Mouse (Mus musculus) intestine, postnatal 0 days (tissue): ENCODE results near the gene Agrp. TPM values are rescaled to one million over a fixed set of nuclear protein-coding genes. Genes with fewer than 3 reads are reported as not detected.
A peak's percentile ranks its signal among the peaks of the same experiment; 100 is the strongest.

Experiments
- ATAC-seq: fragments of 200-750 bp; cut with Nextera tagmentation; 2 replicates; pipeline ENCODE4 v1.8.0; 2017; ENCODE audit warnings: mild to moderate bottlenecking, moderate TSS enrichment, moderate library complexity
- H3K27ac ChIP-seq: fragments of 300-500 bp; sonication (generic); 2 replicates; pipeline ENCODE4 v1.5.1; 2014; ENCODE audit warnings: mild to moderate bottlenecking, low read depth, low read length, moderate library complexity
- H3K27me3 ChIP-seq: fragments of 300-500 bp; sonication (generic); replicated peaks from 2 replicates; pipeline ENCODE4 v1.6.1; 2014; ENCODE audit warnings: low read length, mixed read lengths; ENCODE audit not compliant: control insufficient read depth, insufficient read depth
- H3K36me3 ChIP-seq: fragments of 300-500 bp; sonication (generic); 2 replicates; pipeline ENCODE4 v1.6.1; 2014; ENCODE audit warnings: mild to moderate bottlenecking, moderate library complexity; ENCODE audit not compliant: control insufficient read depth, insufficient read depth
- H3K4me1 ChIP-seq: fragments of 300-500 bp; sonication (generic); replicated peaks from 2 replicates; pipeline ENCODE4 v1.6.1; 2014; ENCODE audit warnings: antibody characterized with exemption, low read length, mixed read lengths; ENCODE audit not compliant: control insufficient read depth, insufficient read depth
- H3K4me2 ChIP-seq: fragments of 300-500 bp; sonication (generic); replicated peaks from 2 replicates; pipeline ENCODE4 v1.6.1; 2014; ENCODE audit warnings: low read depth, mild to moderate bottlenecking, moderate library complexity
- H3K4me3 ChIP-seq: fragments of 300-500 bp; sonication (generic); 2 replicates; pipeline ENCODE4 v1.5.1; 2014; ENCODE audit warnings: low read depth, low read length
- H3K9ac ChIP-seq: fragments of 300-500 bp; sonication (generic); 2 replicates; pipeline ENCODE4 v1.6.1; 2014; ENCODE audit warnings: mild to moderate bottlenecking, low read depth, low read length
- H3K9me3 ChIP-seq: fragments of 300-500 bp; sonication (generic); 2 replicates; pipeline ENCODE4 v1.6.1; 2016; ENCODE audit warnings: mixed run types; ENCODE audit not compliant: control insufficient read depth
- CTCF ChIP-seq: sonication (generic); IDR thresholded peaks from 2 replicates; pipeline ENCODE4 v1.5.1; 2016; ENCODE audit warnings: low read depth, mild to moderate bottlenecking, control low read depth, antibody characterized with exemption, moderate library complexity
- WGBS: fragments of 180-500 bp; shearing (Covaris S2); extraction: QIAGEN DNeasy Blood & Tissue Kit; methylation state at CpG from one replicate; pipeline ENCODE4 v1.1.7; 2014; 5-methylcytosine and 5-hydroxymethylcytosine counted together
- polyA plus RNA-seq: library from polyadenylated mRNA; unstranded; fragments of >200 nt; fragmentation: Nextera tagmentation; extraction: Ambion mirVana; gene quantifications from 2 replicates; pipeline ENCODE4 v1.2.1, GENCODE M21; 2015

The Agrp gene
- polyA plus RNA-seq, 1 experiment from 2014 or later, result 0.43 TPM

DNA sequence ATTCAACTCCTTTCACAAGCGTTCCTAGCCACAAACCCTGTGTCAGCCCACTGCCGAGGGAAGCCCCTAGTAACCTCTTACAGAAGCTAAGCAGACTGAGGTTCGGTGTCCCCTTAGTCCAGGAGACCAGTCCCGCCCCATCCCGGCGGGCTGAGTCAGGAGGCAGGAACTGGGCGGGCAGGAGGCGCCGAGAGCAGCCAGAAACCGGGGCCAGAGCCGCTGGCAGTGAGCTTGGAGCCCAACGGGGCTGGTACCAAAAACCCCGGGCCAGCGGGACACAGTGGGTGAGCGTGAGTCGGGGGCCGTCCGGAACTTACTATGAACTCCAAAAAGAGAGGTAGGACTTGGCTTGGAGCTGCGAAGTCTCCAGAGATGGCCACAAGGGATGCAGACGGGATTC lies 24.2 kb downstream of the Agrp start:
- no peak for ATAC-seq
- Histone ChIP-seq H3K36me3 (peaks cover 25% of the 10 kb centered on the region), H3K9me3 (no peaks in the 10 kb centered on the region), H3K27ac (no peak overlapping the region), H3K4me1 (peaks cover 8% of the 10 kb centered on the region; the same call in 1 of the 2 replicates), H3K4me2 (peak overlapping the region; percentile 96), H3K9ac (no peak overlapping the region), H3K4me3 (peak overlapping the region; percentile 17; the same call in 1 of the 2 replicates), H3K27me3 (peaks cover 4% of the 10 kb centered on the region; the same call in 1 of the 2 replicates)
- WGBS, result 13% methylated on average over 20 of the region's 20 CpGs
- no peak for TF ChIP-seq CTCF

DNA sequence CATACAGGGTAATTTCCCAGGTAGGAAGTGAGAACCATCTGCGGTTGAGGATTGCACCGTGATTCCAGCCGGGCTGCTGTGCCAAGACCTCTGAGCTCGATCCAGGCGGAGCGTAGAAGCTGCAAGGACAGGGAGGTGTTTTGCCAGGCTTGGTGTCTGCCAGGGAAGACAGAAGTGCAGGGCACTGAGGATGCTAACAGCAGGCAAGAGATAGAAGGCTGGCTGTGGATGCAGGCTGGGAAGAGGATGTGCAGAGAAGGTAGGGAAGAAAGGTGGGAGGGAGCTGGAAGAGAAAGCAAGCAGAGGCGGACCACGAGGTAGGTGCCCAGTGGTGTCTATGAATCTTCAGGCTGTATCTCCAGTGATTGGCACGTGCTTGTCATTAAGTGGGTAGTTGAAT lies 25.4 kb downstream of the Agrp start:
- TF ChIP-seq CTCF, result no peak
- Histone ChIP-seq H3K9me3 (no peaks in the 10 kb centered on the region), H3K4me1 (peaks cover 8% of the 10 kb centered on the region; the same call in 1 of the 2 replicates), H3K9ac (no peak overlapping the region), H3K36me3 (peaks cover 13% of the 10 kb centered on the region; the same call in 1 of the 2 replicates), H3K27ac (no peak overlapping the region), H3K27me3 (peaks cover 4% of the 10 kb centered on the region; the same call in 1 of the 2 replicates), H3K4me3 (no peak overlapping the region), H3K4me2 (no peak overlapping the region)
- WGBS, result 87% methylated on average over 9 of the region's 9 CpGs
- ATAC-seq, result no peak

DNA sequence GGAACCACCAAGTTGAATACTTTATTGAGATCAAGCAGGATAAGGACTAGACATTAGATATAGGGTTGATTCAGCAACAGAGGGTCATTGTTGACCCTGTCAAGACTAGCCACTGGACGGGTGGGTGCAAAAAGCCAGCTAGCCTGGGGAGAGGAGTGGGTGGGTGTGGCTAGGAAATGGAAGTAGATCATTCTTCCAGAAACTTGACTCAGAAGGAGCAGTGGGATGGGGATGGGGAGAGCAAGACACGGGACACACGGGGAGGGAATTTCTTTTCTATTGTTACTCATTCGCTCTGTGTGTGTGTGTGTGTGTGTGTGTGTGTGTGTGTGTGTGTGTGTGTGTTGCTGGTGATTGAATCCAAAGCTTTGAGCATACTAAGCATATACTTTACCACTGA lies 27.4 kb downstream of the Agrp start:
- H3K36me3 ChIP-seq, result no peaks in the 10 kb centered on the region
- TF ChIP-seq CTCF, result no peak
- H3K9me3 ChIP-seq, result no peaks in the 10 kb centered on the region
- 57% methylated on average over 4 of the region's 4 CpGs for WGBS
- H3K4me1 ChIP-seq, result peaks cover 8% of the 10 kb centered on the region; the same call in 1 of the 2 replicates
- no peak overlapping the region for H3K4me2 ChIP-seq
- H3K4me3 ChIP-seq, result no peak overlapping the region
- ATAC-seq, result no peak
- H3K9ac ChIP-seq, result no peak overlapping the region
- H3K27ac ChIP-seq, result no peak overlapping the region
- H3K27me3 ChIP-seq, result peaks cover 4% of the 10 kb centered on the region; the same call in 1 of the 2 replicates

DNA sequence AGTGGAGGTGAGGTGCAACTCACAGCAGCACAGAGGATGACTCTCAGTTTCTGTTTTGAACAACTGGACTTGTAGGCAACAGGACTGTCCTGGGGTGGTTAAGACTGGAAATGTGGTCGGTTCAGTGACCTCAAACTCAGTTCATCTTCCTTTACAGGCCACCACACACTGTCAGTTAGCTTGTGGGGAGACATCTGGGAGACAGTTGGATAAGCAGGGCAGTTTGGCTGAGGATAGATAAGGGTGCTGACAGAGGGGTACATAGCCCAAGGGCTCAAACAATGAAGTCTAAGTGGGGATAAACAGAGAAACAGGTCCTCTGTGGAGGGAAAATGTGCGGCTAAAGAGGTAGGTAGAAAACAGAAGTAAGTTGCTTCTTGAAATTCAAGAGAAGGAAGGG lies 27.8 kb downstream of the Agrp start:
- Histone ChIP-seq H3K36me3 (no peaks in the 10 kb centered on the region), H3K27me3 (peaks cover 4% of the 10 kb centered on the region; the same call in 1 of the 2 replicates), H3K9me3 (no peaks in the 10 kb centered on the region), H3K27ac (no peak overlapping the region), H3K4me2 (no peak overlapping the region), H3K4me3 (no peak overlapping the region), H3K9ac (no peak overlapping the region), H3K4me1 (peaks cover 8% of the 10 kb centered on the region; the same call in 1 of the 2 replicates)
- WGBS, result 64% methylated on average over 2 of the region's 2 CpGs
- no peak for TF ChIP-seq CTCF
- ATAC-seq, result no peak

DNA sequence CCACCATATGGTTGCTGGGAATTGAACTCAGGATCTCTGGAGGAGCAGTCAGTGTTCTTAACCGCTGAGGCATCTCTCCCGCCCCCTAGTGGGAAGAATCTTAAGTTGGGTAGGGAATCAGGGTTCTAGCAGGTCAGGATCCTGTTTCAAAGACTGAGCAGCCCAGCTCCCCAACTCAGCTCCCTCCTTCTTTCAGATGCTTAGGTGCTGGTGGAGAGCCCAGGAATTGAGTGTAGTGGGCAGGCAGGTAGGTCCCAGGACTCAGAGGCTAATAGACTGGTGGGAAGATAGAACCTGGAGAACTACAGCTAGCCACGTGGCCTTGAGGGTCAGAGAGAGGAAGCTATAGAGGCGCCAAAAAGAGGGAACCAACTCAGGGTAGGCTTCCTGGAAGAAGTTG lies 29.5 kb downstream of the Agrp start:
- H3K9ac ChIP-seq, result no peak overlapping the region
- H3K9me3 ChIP-seq, result no peaks in the 10 kb centered on the region
- H3K36me3 ChIP-seq, result no peaks in the 10 kb centered on the region
- ATAC-seq, result no peak
- 0 out of 2 replicates have a peak, but pooled peaks cover 2% of the 10 kb centered on the region for H3K4me1 ChIP-seq
- no peak overlapping the region for H3K27ac ChIP-seq
- H3K27me3 ChIP-seq, result peaks cover 4% of the 10 kb centered on the region; the same call in 1 of the 2 replicates
- no peak overlapping the region for H3K4me3 ChIP-seq
- peak; percentile 67 for TF ChIP-seq CTCF
- WGBS, result 38% methylated on average over 4 of the region's 4 CpGs
- no peak overlapping the region for H3K4me2 ChIP-seq

DNA sequence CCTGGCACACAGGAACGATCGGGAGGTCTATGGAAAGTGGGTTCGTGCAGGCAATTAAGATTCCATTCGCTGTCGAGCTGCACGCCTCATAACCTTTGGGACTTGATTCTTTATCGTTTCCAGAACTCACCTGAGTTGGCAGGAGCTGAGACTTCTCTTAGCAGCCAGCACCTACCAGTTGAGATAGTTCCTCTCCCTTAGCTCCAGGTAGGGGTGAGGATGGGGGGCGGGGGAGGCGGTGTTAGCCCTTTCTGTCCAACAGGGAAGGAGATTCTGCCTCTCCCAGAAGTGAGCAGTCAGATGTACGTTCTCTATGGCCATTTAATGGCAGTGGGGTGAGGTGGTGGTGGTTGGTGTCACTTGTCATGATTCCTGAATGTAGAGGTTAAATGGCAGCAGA lies 30.1 kb downstream of the Agrp start:
- Histone ChIP-seq H3K27me3 (no peaks in the 10 kb centered on the region), H3K9me3 (no peaks in the 10 kb centered on the region), H3K36me3 (no peaks in the 10 kb centered on the region), H3K4me1 (0 out of 2 replicates have a peak, but pooled peaks cover 2% of the 10 kb centered on the region), H3K9ac (no peak overlapping the region), H3K4me3 (peak overlapping the region; percentile 79), H3K4me2 (peak overlapping the region; percentile 97), H3K27ac (peak overlapping the region; percentile 86; the same call in 1 of the 2 replicates)
- no peak for ATAC-seq
- no peak; the same call in 1 of the 2 replicates for TF ChIP-seq CTCF
- WGBS, result 10% methylated on average over 10 of the region's 10 CpGs
